Mouse (Mus musculus): ENCODE data around the gene Twsg1.

The Twsg1 gene

DNA sequence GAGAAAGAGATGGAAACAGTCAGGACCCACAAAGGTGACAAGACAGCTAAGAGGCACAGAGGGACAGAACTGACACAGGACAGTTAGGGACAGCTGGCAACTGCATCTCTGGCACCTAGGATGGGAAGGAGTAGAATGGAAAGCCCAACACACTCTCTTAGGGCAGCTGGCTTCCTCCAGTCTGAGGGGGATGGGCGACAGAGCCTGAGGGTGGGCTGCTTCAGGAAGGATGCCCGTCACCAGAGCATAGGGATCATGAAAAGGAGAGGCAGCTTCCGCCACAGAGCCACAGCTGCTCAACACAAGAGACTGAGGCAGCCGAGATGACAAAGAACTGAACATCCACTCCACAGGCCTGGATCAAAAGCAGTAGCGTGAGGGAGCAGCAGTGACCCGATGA lies 19.5 kb downstream of the Twsg1 start:
- no peak for DNase-seq

DNA sequence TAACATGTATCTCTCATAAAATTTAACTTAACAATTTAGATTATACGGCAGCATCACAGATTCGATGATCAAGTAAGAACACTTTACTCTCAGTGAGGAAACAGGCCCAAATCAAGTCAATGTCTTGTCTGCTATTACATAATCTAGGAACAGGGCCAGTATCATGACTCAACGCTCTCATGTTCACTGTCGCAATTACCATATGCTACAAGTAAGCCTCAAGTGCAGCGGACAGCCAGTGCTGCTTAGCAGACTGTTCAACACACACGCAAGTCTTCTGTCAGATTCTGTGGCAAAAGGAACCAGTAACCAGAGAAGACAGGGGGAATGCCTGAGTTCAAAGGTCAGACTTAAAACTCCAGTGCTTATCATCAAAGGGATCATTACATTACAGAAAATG lies 20.1 kb downstream of the Twsg1 start:
- no peak for DNase-seq

DNA sequence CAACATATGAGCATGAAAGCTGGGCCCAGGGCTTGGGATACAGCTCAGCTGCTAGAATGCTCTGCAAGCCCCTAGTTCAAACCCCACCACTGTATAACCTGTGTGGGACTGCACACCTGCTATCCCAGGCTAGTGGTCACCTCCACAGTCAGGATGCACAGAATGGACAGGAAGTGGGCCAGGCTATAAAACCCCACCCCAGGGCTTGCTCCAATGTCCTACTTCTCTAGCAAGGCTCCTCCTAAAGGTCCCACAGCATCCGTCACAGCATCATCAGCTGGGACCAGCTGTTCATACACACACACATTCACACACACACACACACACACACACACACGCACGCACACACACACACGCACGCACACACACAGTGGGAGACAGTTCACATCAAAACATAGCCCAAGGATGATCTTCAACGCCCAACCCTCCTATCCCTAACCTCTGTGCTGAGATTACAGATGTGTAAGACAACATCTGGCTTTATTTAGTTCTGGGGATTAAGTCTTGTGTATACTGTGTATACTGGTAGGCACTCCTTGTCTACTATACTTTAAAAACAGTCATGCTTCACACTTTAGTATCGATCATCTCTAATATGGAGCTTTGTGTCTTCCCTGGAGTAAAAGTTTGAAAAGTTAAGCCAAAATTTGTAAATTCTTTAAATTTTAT lies 20.7 kb downstream of the Twsg1 start:
- no peak for DNase-seq

DNA sequence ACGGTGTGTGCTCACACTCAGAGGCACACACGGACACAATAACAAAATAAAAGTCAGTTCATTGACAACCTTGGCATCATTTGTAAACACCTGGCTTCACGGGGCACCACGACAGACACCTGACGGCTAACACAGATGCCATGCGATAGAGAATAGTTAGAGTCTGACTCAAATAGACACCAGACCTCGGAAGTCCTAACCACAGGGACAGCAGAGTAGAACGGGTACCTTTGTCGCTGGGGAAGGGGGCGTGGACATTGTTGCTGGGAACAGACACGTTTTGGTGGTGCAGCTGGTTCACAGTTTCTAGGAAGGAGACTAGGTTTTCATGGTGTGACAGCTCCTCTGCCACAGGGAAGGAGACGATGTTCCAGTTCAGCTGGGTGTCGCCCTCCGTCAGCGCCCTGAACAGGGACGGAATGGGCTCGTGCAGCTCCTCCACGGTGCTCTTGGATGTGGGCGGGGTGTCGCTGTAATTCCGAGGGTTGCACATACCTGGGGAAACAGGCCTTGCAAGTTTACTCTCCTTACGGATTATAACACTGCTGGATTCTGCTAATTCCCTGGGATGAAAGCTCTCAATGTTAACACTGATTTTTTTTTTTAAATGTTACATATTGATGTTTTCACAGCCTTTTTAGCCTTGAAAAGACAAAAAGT lies 21.6 kb downstream of the Twsg1 start:
- no peak for DNase-seq

DNA sequence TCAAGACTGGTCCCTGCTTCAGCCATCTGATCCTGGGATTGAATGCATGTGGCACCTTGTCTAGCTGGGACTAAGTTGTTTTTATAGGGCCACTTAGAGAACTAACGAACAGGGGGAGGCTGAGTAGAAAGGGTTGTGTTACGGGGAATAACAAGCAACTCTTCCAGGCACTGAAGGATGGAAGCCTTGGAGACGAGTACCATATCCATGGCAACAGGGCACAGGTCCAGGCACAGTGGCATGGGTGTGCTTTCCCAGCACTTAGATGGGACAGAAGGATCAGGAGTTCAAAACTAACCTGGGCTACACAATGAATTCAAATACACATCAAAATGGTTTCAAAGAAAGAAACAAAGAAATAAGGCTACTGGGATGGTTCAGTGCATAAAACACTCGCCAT lies 23.9 kb downstream of the Twsg1 start:
- no peak for DNase-seq

DNA sequence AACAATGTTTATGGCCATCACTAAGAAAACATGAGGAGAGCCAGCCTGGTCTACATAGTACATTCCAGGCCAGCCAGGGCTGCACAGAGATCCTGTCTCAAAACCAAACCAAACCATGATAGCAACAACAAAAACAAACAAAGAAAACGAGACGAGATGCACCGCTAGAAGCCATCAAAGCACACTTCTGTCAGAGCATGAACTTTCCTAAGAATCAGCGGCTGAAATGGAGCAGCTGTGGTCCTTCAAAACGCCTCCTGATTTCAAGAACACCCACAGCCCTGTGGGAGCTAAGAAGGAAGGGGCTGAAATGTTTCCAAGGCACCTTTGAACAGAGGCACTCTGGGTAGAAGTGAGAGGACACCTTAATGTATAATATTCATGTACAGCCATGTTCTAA lies 26.8 kb downstream of the Twsg1 start:
- DNase-seq, result no peak

DNA sequence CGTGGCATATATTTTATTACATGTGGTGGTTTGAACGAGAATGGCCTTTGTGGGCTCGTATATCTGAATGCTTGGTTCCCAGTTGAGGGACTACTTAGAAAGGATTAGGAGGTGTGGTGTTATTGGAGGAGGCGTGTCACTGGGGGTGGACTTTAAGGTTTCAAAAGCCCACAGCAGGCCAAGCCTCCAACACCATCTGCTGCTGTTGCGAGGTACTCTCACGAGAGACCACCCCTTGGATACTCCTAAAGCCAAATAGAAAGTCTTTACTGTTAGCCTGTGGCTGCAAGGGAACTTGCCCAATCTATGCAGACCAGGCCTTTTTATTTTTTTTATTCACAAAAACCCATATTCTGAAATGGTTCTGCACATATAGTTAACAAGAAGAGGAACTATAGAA lies 29.1 kb downstream of the Twsg1 start:
- no peak for DNase-seq

DNA sequence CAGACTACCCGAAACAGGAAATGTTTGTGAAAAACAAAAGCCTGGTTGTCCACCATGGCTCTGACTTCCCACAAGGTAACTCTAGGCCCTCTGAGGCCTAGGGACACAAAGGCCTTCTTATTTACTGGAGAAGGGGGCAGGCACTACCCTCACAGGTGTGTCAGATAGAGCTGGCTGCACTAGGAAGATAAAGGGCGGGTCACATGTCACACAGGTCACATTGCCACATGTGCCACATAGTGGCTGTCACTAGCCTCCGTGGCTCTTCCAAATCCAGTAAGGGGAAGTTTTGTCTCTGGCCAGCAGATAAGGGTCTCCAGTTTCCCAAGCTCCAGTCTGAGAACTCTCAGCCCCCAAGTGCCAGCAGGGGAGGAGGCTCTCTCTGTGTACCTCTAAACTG lies 31.8 kb downstream of the Twsg1 start:
- DNase-seq, result no peak

DNA sequence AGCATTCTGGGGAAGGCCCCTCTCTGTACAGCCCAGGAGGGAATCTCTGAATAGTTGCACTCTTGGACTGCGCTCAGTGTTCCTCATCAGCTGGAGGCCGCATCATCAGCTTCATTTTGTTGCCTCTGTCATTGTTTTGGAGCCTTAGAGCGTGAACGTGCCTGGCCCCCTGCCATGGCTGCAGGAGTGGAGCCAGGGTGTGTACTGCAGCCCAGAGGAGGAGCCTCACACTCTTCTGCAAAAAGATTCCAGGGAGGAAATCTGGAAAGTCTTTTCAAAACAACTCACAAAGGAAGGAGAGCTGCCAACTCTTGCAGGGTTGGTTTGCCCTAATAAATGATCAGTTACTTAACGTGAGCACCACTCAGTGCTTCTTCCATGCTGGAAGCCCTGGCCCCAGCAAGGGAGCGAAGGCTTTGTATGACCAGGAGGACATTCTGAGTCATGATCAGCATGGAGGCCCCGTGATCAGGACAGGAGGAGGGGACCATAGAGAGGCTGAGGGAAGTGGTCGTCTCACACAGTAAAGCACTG lies 34.8 kb downstream of the Twsg1 start:
- DNase-seq, result no peak

DNA sequence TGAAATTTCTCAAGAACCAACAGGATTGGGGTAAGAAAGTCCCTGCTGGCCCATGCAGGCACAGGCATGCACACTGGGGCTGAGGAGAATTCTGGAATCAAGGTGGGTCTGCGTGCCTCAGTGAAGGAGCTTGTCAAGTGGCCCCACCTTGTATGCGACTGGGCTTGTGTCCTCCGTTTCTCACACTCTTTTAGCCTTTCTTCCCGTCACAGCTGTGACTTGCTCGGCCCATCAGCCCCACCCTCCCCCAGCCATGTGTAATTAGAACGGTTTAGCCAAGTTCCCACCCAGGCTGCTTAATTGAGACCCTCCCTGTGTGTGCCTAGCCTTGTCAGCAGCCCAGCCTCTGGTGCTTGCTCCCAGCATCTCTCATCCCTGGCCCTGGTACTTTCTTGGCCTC lies 36.9 kb downstream of the Twsg1 start:
- no peak for DNase-seq

DNA sequence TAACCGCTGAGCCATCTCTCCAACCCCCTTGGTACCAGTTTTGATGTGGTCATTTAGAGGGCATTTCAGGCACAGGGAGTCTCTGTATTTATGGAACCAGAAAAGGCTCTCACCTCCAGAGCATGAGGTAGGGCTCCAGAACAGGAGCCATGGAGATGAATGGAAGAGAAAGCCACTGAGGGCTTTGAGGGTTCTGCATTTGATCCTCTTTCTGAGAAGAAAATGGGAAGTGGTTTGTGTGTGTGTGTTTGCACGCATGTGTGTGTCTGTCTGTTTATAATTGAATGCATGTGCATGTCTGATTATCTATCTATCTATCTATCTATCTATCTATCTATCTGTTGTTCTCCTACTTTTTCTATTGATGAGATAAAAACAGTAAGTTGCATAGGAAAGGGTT lies 38.8 kb downstream of the Twsg1 start:
- no peak for DNase-seq

DNA sequence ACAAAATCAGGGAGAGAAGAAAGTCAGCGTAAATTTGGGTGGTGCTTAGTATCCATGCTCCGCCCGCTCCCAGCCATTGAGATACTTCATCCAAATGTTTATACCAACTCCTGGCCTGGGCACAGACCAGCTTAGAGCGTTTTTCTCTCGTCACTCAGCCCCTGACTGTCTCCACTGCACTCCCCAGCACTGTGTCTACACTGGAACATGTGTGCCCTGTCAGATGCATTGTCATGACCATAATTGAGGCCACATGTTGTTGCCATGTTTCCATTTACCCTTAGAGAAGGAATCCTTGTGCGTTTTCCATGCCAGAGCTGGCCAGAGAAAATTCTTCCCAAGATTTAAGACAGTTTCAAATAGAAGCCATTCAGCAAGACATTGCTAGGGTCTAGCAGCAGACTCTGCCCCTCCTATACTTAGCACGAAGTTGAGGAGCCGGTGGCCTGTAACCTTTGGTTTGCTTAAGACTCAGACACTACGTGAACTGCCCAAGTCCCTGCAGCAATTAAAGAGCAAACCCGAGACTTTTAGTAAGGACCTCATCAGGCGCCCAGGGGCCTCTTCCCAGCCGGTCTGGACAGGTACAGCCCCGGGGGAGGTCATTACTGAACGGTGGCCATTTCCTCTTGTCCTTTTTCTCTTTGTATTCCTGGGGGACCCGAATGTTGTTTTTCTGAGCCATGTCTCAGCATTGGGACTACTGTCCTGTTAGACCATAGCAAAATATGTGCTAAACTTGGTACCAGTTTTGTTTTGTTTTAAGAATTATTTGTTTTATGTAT lies 39.5 kb downstream of the Twsg1 start:
- no peak for DNase-seq

DNA sequence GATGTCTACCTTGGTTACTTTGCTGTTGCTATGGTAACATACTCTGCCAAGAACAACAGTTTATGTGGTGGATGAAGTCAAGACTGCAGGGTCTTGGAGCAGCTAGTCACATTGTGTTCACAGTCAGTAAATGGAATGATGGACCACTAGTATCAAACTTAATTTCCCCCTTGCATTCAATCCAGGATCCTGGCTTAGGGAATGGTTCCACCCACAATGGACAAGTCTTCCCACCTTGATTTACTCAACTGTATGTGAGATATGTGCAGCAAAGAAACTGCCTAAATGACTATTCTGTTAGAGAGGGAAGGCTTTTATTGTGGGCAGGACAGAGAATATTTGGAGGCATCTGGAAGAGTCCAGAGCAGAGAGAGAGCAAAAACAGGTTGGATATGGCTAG lies 42.8 kb downstream of the Twsg1 start:
- DNase-seq, result no peak

DNA sequence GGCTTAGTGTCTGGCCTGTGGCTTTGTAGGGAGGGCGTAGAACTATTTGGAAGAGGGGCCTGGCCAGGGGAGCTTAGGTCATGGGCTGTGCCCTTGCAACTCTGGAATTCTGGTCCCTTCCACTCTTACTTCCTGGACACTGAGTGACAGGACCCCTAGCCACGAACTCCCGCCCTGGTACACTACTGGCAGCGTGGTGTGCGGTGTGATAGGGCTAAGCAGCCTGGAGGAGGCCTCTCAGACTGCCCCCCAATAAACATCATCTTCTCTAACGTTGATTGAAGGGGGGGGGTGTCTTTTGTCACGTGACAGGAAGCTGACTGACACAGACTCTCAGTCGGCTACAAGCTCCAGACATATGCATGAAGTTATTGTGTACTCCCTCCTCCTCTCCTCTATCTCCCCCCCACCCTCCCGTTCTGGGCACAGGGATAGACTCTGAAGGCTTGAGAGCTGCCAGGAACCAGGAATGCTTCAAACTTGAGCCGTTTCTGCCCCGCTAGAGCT lies 44.1 kb downstream of the Twsg1 start:
- peak; percentile 13 to 44 for DNase-seq

DNA sequence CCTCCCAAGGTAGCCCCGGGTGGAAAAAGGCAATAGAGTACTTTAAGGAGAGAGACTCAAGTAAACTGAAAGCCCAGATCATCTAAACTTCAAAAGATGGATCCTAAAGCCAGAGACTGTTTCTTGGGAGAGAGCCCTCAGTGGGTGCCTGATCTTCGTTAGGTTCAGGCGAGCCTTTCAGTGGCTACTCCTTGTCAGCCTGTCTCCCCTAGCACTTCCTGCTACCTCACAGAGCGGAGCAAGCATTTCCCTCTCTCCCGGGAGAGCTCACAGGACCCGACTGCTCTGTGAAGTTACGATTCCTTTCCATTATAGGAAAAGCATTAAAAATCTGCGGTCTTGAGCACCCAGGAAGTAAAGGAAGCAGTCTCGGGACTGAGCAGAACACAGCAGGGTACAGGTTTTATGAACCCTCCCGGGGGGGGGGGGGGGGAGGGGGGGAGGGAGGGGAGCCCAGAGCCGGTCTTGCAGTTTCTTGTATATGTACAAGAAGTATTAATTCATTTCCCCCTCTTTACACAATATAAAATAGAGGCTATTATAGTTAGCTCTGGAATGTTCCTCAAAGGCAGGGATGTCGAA lies 44.6 kb downstream of the Twsg1 start:
- peak in 1 of 2 experiments; percentile 24 for DNase-seq

DNA sequence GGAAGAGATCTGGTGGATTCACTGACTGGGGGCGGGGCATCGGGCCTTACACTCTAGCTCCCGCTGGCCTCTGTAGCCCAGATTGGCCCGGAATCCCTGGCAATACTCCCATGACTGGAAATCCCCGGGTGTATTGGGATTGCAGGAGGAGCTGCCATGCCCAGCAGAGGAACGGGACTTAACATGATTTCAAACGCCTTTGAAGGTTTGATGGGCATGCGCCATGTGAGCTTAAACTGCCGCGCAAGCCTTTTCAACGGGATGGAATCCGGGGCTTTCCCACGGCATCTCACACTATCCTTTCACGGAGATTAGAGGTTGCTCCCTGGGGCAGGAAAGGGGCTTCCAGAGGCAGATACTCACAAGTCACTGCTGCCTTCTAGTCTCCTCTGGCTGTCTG lies 45.8 kb downstream of the Twsg1 start:
- no peak for DNase-seq

DNA sequence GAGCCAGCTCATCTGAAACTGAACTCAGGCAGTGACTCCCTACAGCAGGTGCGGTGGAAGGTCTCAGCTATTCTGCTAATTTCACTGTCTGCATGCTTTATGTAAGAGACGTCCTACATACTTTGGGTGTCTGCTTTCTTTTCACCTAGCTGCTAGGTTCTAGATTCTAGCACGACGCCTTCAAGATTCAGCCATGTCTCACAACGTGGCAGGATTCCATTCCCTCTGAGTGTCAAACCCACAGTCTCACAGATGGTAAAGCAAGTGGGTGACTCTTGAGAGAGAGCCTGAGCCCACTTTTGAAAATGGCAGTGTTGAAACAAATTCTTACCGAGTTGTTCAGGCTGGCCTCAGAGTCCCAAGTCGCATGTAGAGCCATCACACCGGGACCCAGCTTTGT lies 47.2 kb downstream of the Twsg1 start:
- DNase-seq, result no peak

DNA sequence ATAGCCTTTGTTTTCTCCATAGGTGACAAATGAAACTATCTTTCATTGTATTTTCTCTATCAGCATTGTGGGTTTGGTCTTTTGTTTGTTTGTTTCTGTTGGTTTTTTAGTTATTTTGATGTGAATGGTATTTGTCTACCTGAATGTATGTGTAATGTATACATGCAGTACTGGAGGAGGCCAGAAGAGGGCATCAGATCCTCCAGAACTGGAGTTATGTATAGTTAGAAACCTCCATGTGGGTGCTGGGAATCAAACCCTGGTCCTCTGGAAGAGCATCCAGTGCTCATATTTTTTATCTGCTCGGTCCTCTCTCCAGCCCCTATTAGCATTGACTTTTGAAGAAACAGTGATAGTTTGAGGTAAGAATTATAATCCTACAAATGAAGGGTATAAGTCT lies 48.0 kb downstream of the Twsg1 start:
- no peak for DNase-seq

DNA sequence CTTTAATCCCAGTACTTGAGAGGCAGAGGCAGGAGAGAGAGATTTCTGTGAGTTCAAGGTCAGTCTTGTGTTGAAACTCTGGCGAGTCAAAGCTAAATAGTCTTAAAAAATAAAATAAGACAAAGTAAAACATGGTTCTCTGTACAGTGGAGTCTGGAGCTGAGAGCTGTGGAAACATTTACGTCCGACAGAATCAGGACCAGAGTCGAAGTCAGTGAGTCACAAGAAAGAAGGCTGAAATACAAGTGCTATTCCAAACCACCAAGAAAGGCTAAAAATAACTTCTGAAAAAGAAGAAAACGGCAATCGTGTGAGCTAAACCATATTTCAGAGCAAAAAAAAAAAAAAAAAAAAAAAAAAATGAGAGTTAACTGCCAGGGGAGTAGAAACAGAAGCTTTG lies 48.7 kb downstream of the Twsg1 start:
- no peak for DNase-seq

DNA sequence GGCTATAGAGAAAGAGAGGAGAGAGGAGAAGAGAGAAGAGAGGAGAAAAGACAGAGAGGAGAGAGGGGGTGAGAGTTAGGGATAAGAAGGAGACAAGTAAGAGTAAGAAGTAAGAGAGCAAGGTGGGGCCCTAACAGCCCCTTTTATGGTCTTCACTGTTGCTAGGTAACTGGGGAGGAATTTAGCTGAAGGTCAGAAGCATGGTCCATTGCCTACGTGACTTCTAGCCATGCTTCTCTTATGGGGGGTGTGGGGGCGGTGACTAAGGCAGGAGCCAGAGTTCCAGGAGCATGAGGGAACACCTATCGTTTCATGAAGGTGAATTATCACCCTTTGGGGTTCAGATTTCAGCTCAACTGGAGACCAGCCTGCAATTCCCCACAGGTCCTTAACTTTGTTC lies 55.0 kb downstream of the Twsg1 start:
- DNase-seq, result no peak

DNA sequence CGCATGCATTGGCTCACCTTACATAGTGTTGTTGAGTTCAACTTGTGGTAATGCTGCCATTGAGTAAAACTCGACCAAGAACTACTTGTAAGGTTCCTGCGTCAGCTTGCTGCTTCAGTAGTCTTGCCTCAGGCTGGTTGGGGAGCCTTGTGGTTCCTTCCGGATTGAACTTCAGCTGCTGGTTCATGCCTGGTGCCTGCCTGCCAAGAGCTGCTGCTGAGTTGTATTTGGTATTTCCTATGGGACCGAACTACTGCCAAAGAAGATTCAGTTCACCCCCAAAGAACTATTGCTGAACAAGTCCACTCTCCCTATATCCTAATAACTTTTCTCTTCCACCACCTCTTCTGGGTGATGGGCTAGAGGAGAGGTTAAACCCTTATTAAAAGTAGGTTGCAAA lies 61.5 kb downstream of the Twsg1 start:
- no peak for DNase-seq

DNA sequence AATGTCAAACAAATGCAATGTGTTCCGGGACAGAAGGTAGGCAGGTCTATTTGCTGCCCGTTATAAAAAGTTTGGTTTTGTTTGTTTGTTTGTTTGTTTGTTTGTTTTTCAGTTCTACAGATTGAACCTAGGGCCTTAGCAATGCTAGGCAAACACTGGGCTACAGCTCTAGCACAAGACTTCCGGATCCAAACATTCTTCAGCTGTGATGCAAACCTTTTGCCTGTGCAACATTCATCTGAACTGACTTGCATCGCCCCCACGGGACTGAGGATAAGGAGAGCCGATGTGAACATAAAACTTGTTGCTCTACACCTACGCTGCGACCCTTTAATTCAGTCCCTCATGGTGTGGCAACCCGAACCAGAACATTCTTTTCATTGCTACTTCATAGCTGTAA lies 64.5 kb downstream of the Twsg1 start:
- no peak for DNase-seq
